Mouse (Mus musculus): ENCODE measurements around the gene Cdkal1. TPM values are rescaled to one million over a fixed set of nuclear protein-coding genes. Genes with fewer than 3 reads are reported as not detected.

The Cdkal1 gene
- polyA plus RNA-seq, 2 experiments: 10.8 to 29.8 TPM

- Histone ChIP-seq H3K27ac (replicated peaks; ENCODE audit: low read depth, low read length) (no peak overlapping the region), H3K36me3 (ENCODE audit: control insufficient read depth, insufficient read depth, low read length) (no peaks in the 10 kb centered on the region), H3K27me3 (ENCODE audit: control insufficient read depth, insufficient read depth, low read length) (no peaks in the 10 kb centered on the region), H3K4me2 (replicated peaks; ENCODE audit: low read depth, low read length, severe bottlenecking) (no peak overlapping the region), H3K4me3 (replicated peaks; ENCODE audit: low read length) (no peak overlapping the region), H3K9me3 (ENCODE audit: control insufficient read depth, low read length) (no peaks in the 10 kb centered on the region), H3K9ac (ENCODE audit: low read depth, low read length, severe bottlenecking) (no peak overlapping the region), H3K4me1 (ENCODE audit: control insufficient read depth, insufficient read depth, low read length) (no peaks in the 10 kb centered on the region)
- ATAC-seq (ENCODE audit: low FRiP score, low read depth) (no peak), DNase-seq (ENCODE audit: low spot score) (no peak)
- 56% methylated on average over 3 of the region's 3 CpGs for WGBS
- TF ChIP-seq POLR2A (IDR thresholded peaks at IDR 0.05; ENCODE audit: borderline replicate concordance, extremely low read depth, insufficient read depth, insufficient read length): no peak
These were observed 68.5 kb downstream of the Cdkal1 start for GRCm38 (mm10) chr13:29786984-29787383.

DNA sequence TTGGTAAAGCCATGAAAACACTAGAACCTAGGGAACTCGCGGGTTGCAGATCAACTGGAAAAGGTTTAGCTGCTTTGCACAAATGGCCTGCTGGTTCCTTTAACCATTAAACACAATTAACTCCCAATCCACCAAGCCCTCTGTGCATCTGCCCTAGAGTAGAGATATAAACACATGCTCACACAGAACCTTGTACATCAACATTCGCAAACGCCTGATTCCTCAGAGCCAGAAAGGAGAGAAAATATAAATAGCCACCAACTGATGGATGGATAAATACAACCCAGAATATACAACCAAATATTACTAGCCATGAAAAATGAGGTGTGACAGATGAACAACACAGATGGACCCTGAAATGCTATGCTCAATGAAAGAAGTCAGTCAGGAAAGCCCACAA lies 70.6 kb downstream of the Cdkal1 start:
- WGBS: 79% methylated on average over 4 of the region's 4 CpGs
- Histone ChIP-seq H3K27me3 (ENCODE audit: control insufficient read depth, insufficient read depth, low read length) (no peaks in the 10 kb centered on the region), H3K4me1 (ENCODE audit: control insufficient read depth, insufficient read depth, low read length) (peaks cover 2% of the 10 kb centered on the region; the same call in 1 of the 2 replicates), H3K4me3 (replicated peaks; ENCODE audit: low read length) (no peak overlapping the region), H3K36me3 (ENCODE audit: control insufficient read depth, insufficient read depth, low read length) (no peaks in the 10 kb centered on the region), H3K27ac (replicated peaks; ENCODE audit: low read depth, low read length) (no peak overlapping the region), H3K9ac (ENCODE audit: low read depth, low read length, severe bottlenecking) (no peak overlapping the region), H3K4me2 (replicated peaks; ENCODE audit: low read depth, low read length, severe bottlenecking) (no peak overlapping the region), H3K9me3 (ENCODE audit: control insufficient read depth, low read length) (no peaks in the 10 kb centered on the region)
- TF ChIP-seq POLR2A (IDR thresholded peaks at IDR 0.05; ENCODE audit: borderline replicate concordance, extremely low read depth, insufficient read depth, insufficient read length): no peak
- no peak for DNase-seq (ENCODE audit: low spot score)
- no peak for ATAC-seq (ENCODE audit: low FRiP score, low read depth)

DNA sequence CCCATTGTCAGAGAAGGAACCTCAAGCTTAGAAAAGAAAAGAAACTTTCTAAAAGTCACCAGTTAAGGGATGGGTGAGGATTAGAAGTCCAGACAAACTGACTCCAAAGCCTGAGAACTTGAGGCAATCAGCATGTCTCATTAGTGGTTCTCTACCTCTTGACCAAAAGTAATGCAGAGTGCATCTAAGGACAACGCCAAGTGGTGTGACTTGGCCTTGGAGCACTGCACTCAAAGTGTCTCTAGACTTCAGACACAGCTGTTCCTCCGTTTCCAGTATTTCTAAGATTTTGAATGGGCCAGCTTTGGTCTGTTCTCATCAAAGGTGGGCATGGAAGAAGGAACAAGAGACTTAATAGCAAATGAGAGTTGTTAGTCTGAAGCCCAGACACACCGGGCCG lies 74.1 kb downstream of the Cdkal1 start:
- Histone ChIP-seq H3K4me1 (ENCODE audit: control insufficient read depth, insufficient read depth, low read length) (peaks cover 2% of the 10 kb centered on the region; the same call in 1 of the 2 replicates), H3K9ac (ENCODE audit: low read depth, low read length, severe bottlenecking) (no peak overlapping the region), H3K4me2 (replicated peaks; ENCODE audit: low read depth, low read length, severe bottlenecking) (no peak overlapping the region), H3K4me3 (replicated peaks; ENCODE audit: low read length) (no peak overlapping the region), H3K27ac (replicated peaks; ENCODE audit: low read depth, low read length) (no peak overlapping the region), H3K27me3 (ENCODE audit: control insufficient read depth, insufficient read depth, low read length) (no peaks in the 10 kb centered on the region), H3K9me3 (ENCODE audit: control insufficient read depth, low read length) (no peaks in the 10 kb centered on the region), H3K36me3 (ENCODE audit: control insufficient read depth, insufficient read depth, low read length) (no peaks in the 10 kb centered on the region)
- WGBS: 86% methylated on average over 4 of the region's 4 CpGs
- DNase-seq (ENCODE audit: low spot score) (no peak), ATAC-seq (ENCODE audit: low FRiP score, low read depth) (no peak)
- no peak for TF ChIP-seq POLR2A (IDR thresholded peaks at IDR 0.05; ENCODE audit: borderline replicate concordance, extremely low read depth, insufficient read depth, insufficient read length)

DNA sequence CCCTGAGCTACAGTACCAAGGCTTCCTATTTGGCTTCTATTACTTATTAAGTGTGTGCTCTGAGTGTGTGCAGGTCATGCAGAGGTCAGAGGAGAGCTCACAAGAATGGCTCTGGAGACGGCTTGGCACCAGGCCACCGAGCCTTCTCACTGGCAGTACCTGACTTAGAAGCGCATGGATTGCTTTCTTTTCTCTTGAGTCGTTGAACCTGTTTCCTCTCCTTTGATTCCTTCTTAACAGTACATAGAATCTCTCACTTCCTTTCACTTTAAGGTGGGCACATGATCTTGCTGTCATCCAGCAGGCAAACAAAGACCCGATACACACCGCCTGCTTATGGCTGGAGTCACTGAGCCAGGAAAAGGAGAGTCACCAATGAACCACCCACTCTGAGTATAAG lies 74.8 kb downstream of the Cdkal1 start:
- Histone ChIP-seq H3K9ac (ENCODE audit: low read depth, low read length, severe bottlenecking) (no peak overlapping the region), H3K4me3 (replicated peaks; ENCODE audit: low read length) (no peak overlapping the region), H3K27ac (replicated peaks; ENCODE audit: low read depth, low read length) (no peak overlapping the region), H3K9me3 (ENCODE audit: control insufficient read depth, low read length) (no peaks in the 10 kb centered on the region), H3K4me2 (replicated peaks; ENCODE audit: low read depth, low read length, severe bottlenecking) (no peak overlapping the region), H3K27me3 (ENCODE audit: control insufficient read depth, insufficient read depth, low read length) (no peaks in the 10 kb centered on the region), H3K36me3 (ENCODE audit: control insufficient read depth, insufficient read depth, low read length) (no peaks in the 10 kb centered on the region), H3K4me1 (ENCODE audit: control insufficient read depth, insufficient read depth, low read length) (peaks cover 2% of the 10 kb centered on the region; the same call in 1 of the 2 replicates)
- no peak for ATAC-seq (ENCODE audit: low FRiP score, low read depth)
- no peak for TF ChIP-seq POLR2A (IDR thresholded peaks at IDR 0.05; ENCODE audit: borderline replicate concordance, extremely low read depth, insufficient read depth, insufficient read length)
- peak; percentile 20 for DNase-seq (ENCODE audit: low spot score)
- WGBS: 47% methylated on average over 6 of the region's 6 CpGs

DNA sequence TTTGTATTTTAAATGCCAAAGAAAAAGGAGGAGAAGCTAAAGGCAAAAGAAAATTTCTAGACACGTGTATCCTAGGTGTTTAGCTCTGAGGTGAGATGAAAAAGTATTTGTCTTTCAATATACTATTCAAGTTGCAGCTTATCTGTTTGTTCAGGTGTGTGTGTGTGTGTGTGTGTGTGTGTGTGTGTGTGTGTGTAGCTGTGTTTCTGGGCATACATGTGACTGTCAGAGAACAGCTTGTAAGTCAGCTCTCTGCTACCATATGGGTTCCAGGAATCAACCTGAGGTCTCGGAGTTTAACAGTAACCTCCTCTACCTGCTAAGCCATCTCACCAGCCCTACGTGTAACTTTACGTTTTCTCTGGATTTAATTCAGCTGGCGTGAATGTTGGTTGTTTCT lies 76.0 kb downstream of the Cdkal1 start:
- no peak for DNase-seq (ENCODE audit: low spot score)
- Histone ChIP-seq H3K4me3 (replicated peaks; ENCODE audit: low read length) (no peak overlapping the region), H3K9me3 (ENCODE audit: control insufficient read depth, low read length) (no peaks in the 10 kb centered on the region), H3K4me2 (replicated peaks; ENCODE audit: low read depth, low read length, severe bottlenecking) (no peak overlapping the region), H3K36me3 (ENCODE audit: control insufficient read depth, insufficient read depth, low read length) (no peaks in the 10 kb centered on the region), H3K27me3 (ENCODE audit: control insufficient read depth, insufficient read depth, low read length) (no peaks in the 10 kb centered on the region), H3K4me1 (ENCODE audit: control insufficient read depth, insufficient read depth, low read length) (peaks cover 2% of the 10 kb centered on the region; the same call in 1 of the 2 replicates), H3K27ac (replicated peaks; ENCODE audit: low read depth, low read length) (no peak overlapping the region), H3K9ac (ENCODE audit: low read depth, low read length, severe bottlenecking) (no peak overlapping the region)
- no peak for TF ChIP-seq POLR2A (IDR thresholded peaks at IDR 0.05; ENCODE audit: borderline replicate concordance, extremely low read depth, insufficient read depth, insufficient read length)
- no peak for ATAC-seq (ENCODE audit: low FRiP score, low read depth)
- 80% methylated on average over 5 of the region's 5 CpGs for WGBS

- H3K9ac ChIP-seq (ENCODE audit: low read depth, low read length, severe bottlenecking): no peak overlapping the region
- H3K36me3 ChIP-seq (ENCODE audit: control insufficient read depth, insufficient read depth, low read length): no peaks in the 10 kb centered on the region
- WGBS: 76% methylated on average over 5 of the region's 5 CpGs
- H3K4me2 ChIP-seq (replicated peaks; ENCODE audit: low read depth, low read length, severe bottlenecking): no peak overlapping the region
- peaks cover 2% of the 10 kb centered on the region; the same call in 1 of the 2 replicates for H3K4me1 ChIP-seq (ENCODE audit: control insufficient read depth, insufficient read depth, low read length)
- no peaks in the 10 kb centered on the region for H3K27me3 ChIP-seq (ENCODE audit: control insufficient read depth, insufficient read depth, low read length)
- no peak for DNase-seq (ENCODE audit: low spot score)
- no peak overlapping the region for H3K4me3 ChIP-seq (replicated peaks; ENCODE audit: low read length)
- no peak for ATAC-seq (ENCODE audit: low FRiP score, low read depth)
- no peak overlapping the region for H3K27ac ChIP-seq (replicated peaks; ENCODE audit: low read depth, low read length)
- no peak for TF ChIP-seq POLR2A (IDR thresholded peaks at IDR 0.05; ENCODE audit: borderline replicate concordance, extremely low read depth, insufficient read depth, insufficient read length)
- H3K9me3 ChIP-seq (ENCODE audit: control insufficient read depth, low read length): no peaks in the 10 kb centered on the region
These were observed 76.4 kb downstream of the Cdkal1 start for GRCm38 (mm10) chr13:29779116-29779515.

All from limb, embryonic 14.5 days (tissue).